Mouse (Mus musculus) liver, adult 2 months (tissue): ENCODE data around the gene Sec11a.

ENCODE experiments used
- CTCF ChIP-seq: fragments of 200-500 bp; IDR thresholded peaks from 2 replicates; pipeline ENCODE4 v1.5.1; 2011; ENCODE audit warnings: low read depth, low read length, control low read depth
- POLR2A ChIP-seq: fragments of 200-500 bp; IDR thresholded peaks from 2 replicates; pipeline ENCODE4 v1.6.1; 2011; ENCODE audit warnings: low read length, control low read depth; ENCODE audit not compliant: insufficient read depth; ENCODE audit errors: extremely low read depth

DNA sequence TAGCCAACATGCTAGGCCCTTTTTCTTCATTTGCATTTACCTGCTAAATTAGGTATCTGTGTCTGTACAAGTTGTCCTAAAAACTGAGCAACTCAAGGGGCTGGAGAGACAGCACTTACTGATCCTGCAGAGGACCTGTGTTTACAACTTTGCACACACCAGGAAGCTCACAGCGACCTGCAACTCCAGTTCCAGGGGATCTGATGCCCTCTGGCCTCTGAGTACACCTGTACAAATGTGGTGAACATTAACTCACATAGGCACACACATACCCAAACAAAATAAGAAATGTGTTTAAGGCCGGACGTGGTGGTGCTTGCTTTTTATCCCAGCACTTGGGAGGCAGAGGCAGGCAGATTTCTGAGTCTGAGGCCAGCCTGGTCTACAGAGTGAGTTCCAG, 4.6 kb upstream of the Sec11a start:
- TF ChIP-seq CTCF (no peak), POLR2A (no peak)
